Mouse (Mus musculus) CH12.LX (cell line): Measurements from ENCODE around the gene Fmr1. TPM values are rescaled to one million over a fixed set of nuclear protein-coding genes. Genes with fewer than 3 reads are reported as not detected.
"Not testable (repeated sequence)": the region's sequence is repeated elsewhere in the genome, so short reads cannot be mapped to it uniquely, and the experiment has no call there.

ENCODE experiments used
- DNase-seq: peaks from one replicate; pipeline ENCODE4 v3.0.0-alpha.2; 2013; ENCODE audit errors: extremely low read depth
- H3K27ac ChIP-seq: 2 replicates; pipeline ENCODE4 v1.5.1; 2012; ENCODE audit warnings: low read depth, mild to moderate bottlenecking, control low read depth, moderate library complexity; ENCODE audit not compliant: insufficient read depth
- H3K27me3 ChIP-seq: replicated peaks from 2 replicates; pipeline ENCODE3; 2012; ENCODE audit warnings: inconsistent platforms
- H3K36me3 ChIP-seq, 2 experiments: replicated peaks in 1 of 2; 2 replicates each; pipeline versions ENCODE3 to v1.6.1; 2012; ENCODE audit warnings: inconsistent platforms in 1 of 2, low read length in 1 of 2, mild to moderate bottlenecking in 1 of 2, mixed read lengths in 1 of 2, moderate library complexity in 1 of 2; ENCODE audit not compliant: control insufficient read depth in 1 of 2, insufficient read depth in 1 of 2
- H3K4me1 ChIP-seq, 2 experiments: 2 replicates each; pipeline ENCODE4 v1.6.1; 2012; ENCODE audit warnings: inconsistent platforms in 1 of 2, moderate library complexity in 1 of 2; ENCODE audit not compliant: insufficient read depth in 2 of 2, control insufficient read depth in 1 of 2
- H3K4me2 ChIP-seq: 2 replicates; pipeline ENCODE4 v1.6.1; 2012; ENCODE audit warnings: low read depth, mild to moderate bottlenecking, control low read depth; ENCODE audit not compliant: poor library complexity, insufficient read depth, severe bottlenecking
- H3K4me3 ChIP-seq, 3 experiments: fragments of 150-350 bp in 1 of 3; sonication (generic) in 1 of 3; replicated peaks in 1 of 3; 2 replicates each; pipeline versions ENCODE3 to v1.5.1; 2011 to 2012; ENCODE audit warnings: low read depth in 2 of 3, low read length in 2 of 3, mild to moderate bottlenecking in 2 of 3, moderate library complexity in 2 of 3, control low read depth in 1 of 3, improper control_type of control experiment in 1 of 3, inconsistent platforms in 1 of 3, mixed read lengths in 1 of 3; ENCODE audit not compliant: poor library complexity in 1 of 3
- H3K79me2 ChIP-seq: replicated peaks from 2 replicates; pipeline ENCODE4 v1.6.1; 2012; ENCODE audit warnings: mild to moderate bottlenecking, moderate library complexity; ENCODE audit not compliant: control insufficient read depth, poor library complexity, insufficient read depth, severe bottlenecking; ENCODE audit errors: extremely low read depth
- H3K9ac ChIP-seq: 2 replicates; pipeline ENCODE4 v1.6.1; 2012; ENCODE audit warnings: low read depth, mild to moderate bottlenecking, control low read depth, moderate library complexity; ENCODE audit not compliant: insufficient read depth
- H3K9me3 ChIP-seq: replicated peaks from 2 replicates; pipeline ENCODE3; 2012; ENCODE audit warnings: low read length, inconsistent platforms, mixed read lengths
- CTCF ChIP-seq, 2 experiments: IDR thresholded peaks in 1 of 2; conservative IDR thresholded peaks in 1 of 2; 2 replicates each; pipeline ENCODE4 v1.5.1; 2011 to 2012; ENCODE audit warnings: low read depth in 2 of 2, low read length in 2 of 2, improper control_type of control experiment in 1 of 2, inconsistent platforms in 1 of 2, mild to moderate bottlenecking in 1 of 2, moderate library complexity in 1 of 2
- EP300 ChIP-seq: IDR thresholded peaks from 2 replicates; pipeline ENCODE4 v1.6.1; 2011; ENCODE audit warnings: low read length, improper control_type of control experiment
- HCFC1 ChIP-seq: IDR thresholded peaks from 2 replicates; pipeline ENCODE4 v1.6.1; 2012; ENCODE audit warnings: low read depth, mild to moderate bottlenecking, inconsistent platforms, low read length, improper control_type of control experiment
- MAFK ChIP-seq: IDR thresholded peaks from 2 replicates; pipeline ENCODE4 v1.6.1; 2011; ENCODE audit warnings: low read length, improper control_type of control experiment; ENCODE audit not compliant: insufficient replicate concordance
- RAD21 ChIP-seq: IDR thresholded peaks from 2 replicates; pipeline ENCODE4 v1.6.1; 2011; ENCODE audit warnings: low read depth, mild to moderate bottlenecking, low read length, improper control_type of control experiment, moderate library complexity
- SIN3A ChIP-seq: IDR thresholded peaks from 2 replicates; pipeline ENCODE4 v1.6.1; 2012; ENCODE audit warnings: low read length, improper control_type of control experiment, inconsistent platforms
- TBP ChIP-seq: conservative IDR thresholded peaks from 2 replicates; pipeline ENCODE4 v1.6.1; 2011; ENCODE audit warnings: low read depth, low read length, improper control_type of control experiment
- UBTF ChIP-seq: IDR thresholded peaks from 2 replicates; pipeline ENCODE4 v1.6.1; 2012; ENCODE audit warnings: low read depth, mild to moderate bottlenecking, inconsistent platforms, low read length, improper control_type of control experiment, moderate library complexity
- USF1 ChIP-seq: IDR thresholded peaks from 2 replicates; pipeline ENCODE4 v1.6.1; 2014; ENCODE audit warnings: low read depth, mild to moderate bottlenecking, inconsistent platforms, low read length, improper control_type of control experiment
- USF2 ChIP-seq: conservative IDR thresholded peaks from 2 replicates; pipeline ENCODE4 v1.6.1; 2011; ENCODE audit warnings: low read depth, low read length, improper control_type of control experiment
- ZKSCAN1 ChIP-seq: IDR thresholded peaks from 2 replicates; pipeline ENCODE4 v1.6.1; 2012; ENCODE audit warnings: low read depth, inconsistent platforms, low read length, improper control_type of control experiment, borderline replicate concordance
- dilution Hi-C: fragments of 300-500 bp; cut with MboI; formaldehyde crosslinking; loops from 2 replicates; pipeline ENCODE4 v1.14.3; 2020; ENCODE audit warnings: low sequenced_read_pairs; ENCODE audit not compliant: extremely low pct_unique_long_range_greater_than_20kb, extremely low pct_ligation_motif_present
- in situ Hi-C: fragments of 300-500 bp; cut with MboI; formaldehyde crosslinking; loops from 3 replicates; pipeline ENCODE4 v1.14.3; 2019; ENCODE audit warnings: low sequenced_read_pairs, low pct_ligation_motif_present, low pct_unique_long_range_greater_than_20kb, mixed read lengths
- polyA plus RNA-seq: library from polyadenylated mRNA; unstranded; fragments of >175 nt; gene quantifications from 2 replicates; pipeline ENCODE4 v1.2.1, GENCODE M21; 2012; ENCODE audit warnings: low read depth; ENCODE audit not compliant: insufficient read length
- total RNA-seq, 2 experiments: library from RNA; depleted of rRNA; stranded (reverse); fragments of 300-350 nt in 1 of 2; fragments of >200 nt in 1 of 2; gene quantifications; 2 replicates each; pipeline ENCODE4 v1.2.3; 2012 to 2014

Fmr1 gene
- total and polyA plus RNA-seq, 3 experiments: 15.9 to 54.4 (median 45.3) TPM

GRCm38 (mm10) chrX:68691936-68692335, 13.6 kb downstream of the Fmr1 start:
- in situ Hi-C loops, dilution Hi-C loops, H3K27me3 ChIP-seq, H3K9me3 ChIP-seq, H3K4me2 ChIP-seq, H3K4me1 ChIP-seq, H3K27ac ChIP-seq, H3K4me3 ChIP-seq, DNase-seq, H3K9ac ChIP-seq, H3K36me3 ChIP-seq, H3K79me2 ChIP-seq: not testable (repeated sequence)

DNA sequence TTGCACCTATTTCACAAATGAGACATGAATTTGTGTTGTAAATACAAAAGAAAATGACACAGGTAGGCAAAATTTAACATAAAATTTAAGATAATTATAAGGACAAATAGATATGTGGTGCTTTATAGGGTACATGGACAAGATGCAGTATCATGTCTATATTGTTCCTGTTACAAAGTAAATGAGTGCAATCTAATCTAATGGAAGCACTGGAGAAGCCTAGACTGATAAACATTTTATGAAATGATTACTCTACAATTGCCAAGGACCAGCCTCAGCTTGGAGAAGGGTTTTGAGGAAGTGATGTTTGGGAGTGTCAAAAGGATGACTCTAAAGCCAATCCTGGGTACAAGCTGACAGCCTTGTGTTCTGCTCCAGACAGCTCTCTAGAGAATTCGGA, 58.6 kb downstream of the Fmr1 start:
- TF ChIP-seq USF1 (no peak), TBP (no peak), HCFC1 (no peak), CTCF (conservative IDR thresholded peaks at IDR 0.05 in 1 of 2, IDR thresholded peaks at IDR 0.05 in 1 of 2; ENCODE audit: low read depth in 2 of 2, low read length in 2 of 2) (no peak), MAFK (no peak), UBTF (no peak), SIN3A (no peak), EP300 (no peak), ZKSCAN1 (no peak), USF2 (no peak)
- Histone ChIP-seq H3K27ac (no peak overlapping the region), H3K4me3 (no peak overlapping the region), H3K4me2 (no peak overlapping the region), H3K9ac (no peak overlapping the region), H3K9me3 (no peaks in the 10 kb centered on the region), H3K4me1 (no peaks in the 10 kb centered on the region), H3K79me2 (no peaks in the 10 kb centered on the region), H3K36me3 (no peaks in the 10 kb centered on the region), H3K27me3 (no peaks in the 10 kb centered on the region)
- DNase-seq: no peak
- dilution Hi-C loops: no loop called here
- in situ Hi-C loops: no loop called here

GRCm38 (mm10) chrX:68740088-68740487, 61.7 kb downstream of the Fmr1 start:
- no peak for TF ChIP-seq RAD21
- TF ChIP-seq, all 38 proteins: peak for 0
- Histone ChIP-seq H3K4me2 (no peak overlapping the region), H3K27ac (no peak overlapping the region), H3K27me3 (no peaks in the 10 kb centered on the region), H3K79me2 (no peaks in the 10 kb centered on the region), H3K36me3 (no peaks in the 10 kb centered on the region), H3K9me3 (no peaks in the 10 kb centered on the region), H3K9ac (no peak overlapping the region), H3K4me1 (no peaks in the 10 kb centered on the region), H3K4me3 (no peak overlapping the region)
- dilution Hi-C loops (no loop called here), in situ Hi-C loops (no loop called here)
- no peak for DNase-seq
